22 mouse cellular contexts compared by ENCODE assay signal in the genomic region with DNA sequence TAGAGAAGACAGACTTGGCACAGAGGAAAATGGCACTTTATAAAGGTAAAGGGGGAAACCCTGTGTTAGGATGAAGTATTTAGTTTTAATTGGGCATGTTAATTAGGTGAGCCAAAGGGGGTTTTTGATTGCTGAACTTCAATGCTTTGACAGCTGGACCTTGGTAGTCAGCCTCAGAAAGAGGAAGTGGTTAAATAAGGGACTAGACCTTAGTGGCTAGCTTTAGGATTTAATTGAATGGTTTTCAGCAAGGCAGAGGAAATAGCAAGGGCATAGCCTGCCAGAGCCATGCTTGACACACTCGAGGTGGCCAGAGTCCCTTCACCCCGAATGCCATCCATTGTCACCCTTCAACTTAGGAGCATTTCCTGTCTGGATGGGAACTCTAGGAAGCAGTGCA.
DNase-seq lines count a peak whose midpoint lies in the region; ATAC-seq and TF ChIP-seq lines count a peak whose summit lies in the region.
"Had no signal": no experiment of that assay in that cellular context is flagged by ENCODE, and none has a peak within 500 bp of the region (broad histone marks: within the 10 kb centered on the region; RNA-seq: fewer than 3 reads in every experiment).

No protein-coding gene starts in this region.

- no peak overlapping the region for H3K4me3 ChIP-seq in hindbrain, postnatal 0 days (ENCODE audit: low read length)
- H3K4me3 ChIP-seq: forebrain, embryonic 13.5 days; gastrocnemius, adult 2 months; heart, embryonic 10.5 days; hindbrain, embryonic 10.5 days had no signal

- H3K9me3 ChIP-seq in hindbrain, postnatal 0 days (ENCODE audit: low read length): no peaks in the 10 kb centered on the region
- H3K9me3 ChIP-seq: heart, embryonic 10.5 days; hindbrain, embryonic 10.5 days had no signal

- H3K36me3 ChIP-seq in hindbrain, postnatal 0 days (ENCODE audit: insufficient read depth, low read length): no peaks in the 10 kb centered on the region
- H3K36me3 ChIP-seq: heart, embryonic 10.5 days; hindbrain, embryonic 10.5 days had no signal

- 72% methylated on average over 2 of the region's 2 CpGs for WGBS in hindbrain, postnatal 0 days

- H3K27ac ChIP-seq in hindbrain, postnatal 0 days: no peak overlapping the region
- H3K27ac ChIP-seq: forebrain, embryonic 13.5 days; gastrocnemius, adult 2 months; heart, embryonic 10.5 days; hindbrain, embryonic 10.5 days; macrophage had no signal

- ATAC-seq in neutrophil, adult 5-6 weeks (ENCODE audit: extremely low read depth, insufficient number of reproducible peaks, low FRiP score, poor library complexity, severe bottlenecking): peak; percentile 60
- ATAC-seq in hindbrain, postnatal 0 days: no peak
- ATAC-seq: forebrain, embryonic 13.5 days; hindbrain, embryonic 16.5 days; intestine, embryonic 16.5 days; liver, postnatal 0 days had no signal

- H3K4me1 ChIP-seq in hindbrain, postnatal 0 days (ENCODE audit: insufficient read depth, low read length): no peaks in the 10 kb centered on the region
- H3K4me1 ChIP-seq: forebrain, embryonic 13.5 days; heart, embryonic 10.5 days; hindbrain, embryonic 10.5 days had no signal

- no peak for TF ChIP-seq POLR2A in brain, embryonic 14.5 days (IDR thresholded peaks at IDR 0.05; ENCODE audit: borderline replicate concordance, extremely low read depth, insufficient read depth, insufficient read length, poor library complexity, severe bottlenecking)

- no peak for TF ChIP-seq CTCF in brain, embryonic 14.5 days (IDR thresholded peaks at IDR 0.05; ENCODE audit: borderline replicate concordance, extremely low read depth, insufficient read depth, insufficient read length)
- TF ChIP-seq CTCF in hindbrain, postnatal 0 days (IDR thresholded peaks at IDR 0.05; ENCODE audit: low read depth): no peak

- DNase-seq in lung, postnatal 10 days: peak; percentile 19
- no peak for DNase-seq in lung, postnatal 14 days
- DNase-seq in A20 (ENCODE audit: low read depth, low spot score): peak; percentile 86
- peak; percentile 2 for DNase-seq in brain, embryonic 14.5 days (ENCODE audit: low read depth)
- no peak for DNase-seq in hindbrain, postnatal 0 days (ENCODE audit: low spot score)
- no peak for DNase-seq in right cerebral cortex, postnatal 36 days (ENCODE audit: low spot score in 2 of 2)
- DNase-seq: cerebellum, adult 8-10 months; cerebellum, postnatal 36 days; gastrocnemius, adult 2 months; kidney, postnatal 36 days; layer of hippocampus, postnatal 36 days; liver, postnatal 0 days; thymus, adult 18-20 months; thymus, postnatal 4 days had no signal

- H3K4me2 ChIP-seq in hindbrain, postnatal 0 days (ENCODE audit: low read depth, low read length): no peak overlapping the region
- H3K4me2 ChIP-seq: forebrain, embryonic 13.5 days; midbrain, embryonic 11.5 days had no signal

- H3K9ac ChIP-seq in hindbrain, postnatal 0 days (replicated peaks; ENCODE audit: low read length): no peak overlapping the region
- H3K9ac ChIP-seq: forebrain, embryonic 13.5 days; liver, postnatal 0 days had no signal

- no peaks in the 10 kb centered on the region for H3K27me3 ChIP-seq in hindbrain, postnatal 0 days (ENCODE audit: insufficient read depth, low read length)
- H3K27me3 ChIP-seq: forebrain, embryonic 13.5 days had no signal

Comparison
In these comparisons a context has a peak if more than half of its experiments do, and no peak if none do; other contexts are left out.
1. DNase-seq: peak in lung, postnatal 10 days (single experiment), A20 (single experiment) and brain, embryonic 14.5 days (single experiment); none in lung, postnatal 14 days (single experiment), hindbrain, postnatal 0 days (single experiment) and right cerebral cortex, postnatal 36 days (0 of 2).